Mouse (Mus musculus): ENCODE results near the gene Prss56. TPM values are rescaled to one million over a fixed set of nuclear protein-coding genes. Genes with fewer than 3 reads are reported as not detected.

Gene Prss56
- total and polyA plus RNA-seq, 2 experiments from 2014 or later: not detected

GRCm38 (mm10) chr1:87226409-87227159, 43.5 kb downstream of the Prss56 start:
- Histone ChIP-seq H3K9me3 (ENCODE audit: low read length) (no peaks in the 10 kb centered on the region), H3K4me3 (ENCODE audit: low read depth, low read length) (no peak overlapping the region), H3K4me1 (ENCODE audit: insufficient read depth, low read length) (no peaks in the 10 kb centered on the region), H3K27ac (ENCODE audit: low read depth, low read length) (no peak overlapping the region), H3K36me3 (ENCODE audit: insufficient read depth, low read length) (peaks cover 73% of the 10 kb centered on the region), H3K4me2 (ENCODE audit: low read depth, low read length, poor library complexity, severe bottlenecking) (no peak overlapping the region), H3K9ac (replicated peaks; ENCODE audit: low read length, poor library complexity, severe bottlenecking) (no peak overlapping the region), H3K27me3 (ENCODE audit: insufficient read depth, low read length) (no peaks in the 10 kb centered on the region)
- 97% methylated on average over 1 of the region's 1 CpGs for WGBS
- TF ChIP-seq CTCF (IDR thresholded peaks at IDR 0.05): no peak
- ATAC-seq (ENCODE audit: low FRiP score) (no peak), DNase-seq (ENCODE audit: low spot score) (no peak)

GRCm38 (mm10) chr1:87227160-87227550, 44.0 kb downstream of the Prss56 start:
- no peak overlapping the region for H3K4me2 ChIP-seq (ENCODE audit: low read depth, low read length, poor library complexity, severe bottlenecking)
- H3K27me3 ChIP-seq (ENCODE audit: insufficient read depth, low read length): no peaks in the 10 kb centered on the region
- TF ChIP-seq CTCF (IDR thresholded peaks at IDR 0.05): no peak
- no peak overlapping the region for H3K9ac ChIP-seq (replicated peaks; ENCODE audit: low read length, poor library complexity, severe bottlenecking)
- peaks cover 71% of the 10 kb centered on the region for H3K36me3 ChIP-seq (ENCODE audit: insufficient read depth, low read length)
- no peak overlapping the region for H3K27ac ChIP-seq (ENCODE audit: low read depth, low read length)
- no peaks in the 10 kb centered on the region for H3K9me3 ChIP-seq (ENCODE audit: low read length)
- no peak for ATAC-seq (ENCODE audit: low FRiP score)
- DNase-seq (ENCODE audit: low spot score): peak; percentile 29
- no peak overlapping the region for H3K4me3 ChIP-seq (ENCODE audit: low read depth, low read length)
- no peaks in the 10 kb centered on the region for H3K4me1 ChIP-seq (ENCODE audit: insufficient read depth, low read length)
- 96% methylated on average over 3 of the region's 3 CpGs for WGBS

- H3K27me3 ChIP-seq (ENCODE audit: insufficient read depth, low read length): no peaks in the 10 kb centered on the region
- H3K36me3 ChIP-seq (ENCODE audit: insufficient read depth, low read length): peaks cover 72% of the 10 kb centered on the region
- no peaks in the 10 kb centered on the region for H3K4me1 ChIP-seq (ENCODE audit: insufficient read depth, low read length)
- TF ChIP-seq CTCF (IDR thresholded peaks at IDR 0.05): no peak
- no peak overlapping the region for H3K4me3 ChIP-seq (ENCODE audit: low read depth, low read length)
- no peak overlapping the region for H3K27ac ChIP-seq (ENCODE audit: low read depth, low read length)
- no peaks in the 10 kb centered on the region for H3K9me3 ChIP-seq (ENCODE audit: low read length)
- WGBS: 71% methylated on average over 5 of the region's 5 CpGs
- no peak overlapping the region for H3K9ac ChIP-seq (replicated peaks; ENCODE audit: low read length, poor library complexity, severe bottlenecking)
- no peak overlapping the region for H3K4me2 ChIP-seq (ENCODE audit: low read depth, low read length, poor library complexity, severe bottlenecking)
- DNase-seq (ENCODE audit: low spot score) (no peak), ATAC-seq (ENCODE audit: low FRiP score) (no peak)
These were observed 47.5 kb downstream of the Prss56 start for GRCm38 (mm10) chr1:87230606-87231005.

DNA sequence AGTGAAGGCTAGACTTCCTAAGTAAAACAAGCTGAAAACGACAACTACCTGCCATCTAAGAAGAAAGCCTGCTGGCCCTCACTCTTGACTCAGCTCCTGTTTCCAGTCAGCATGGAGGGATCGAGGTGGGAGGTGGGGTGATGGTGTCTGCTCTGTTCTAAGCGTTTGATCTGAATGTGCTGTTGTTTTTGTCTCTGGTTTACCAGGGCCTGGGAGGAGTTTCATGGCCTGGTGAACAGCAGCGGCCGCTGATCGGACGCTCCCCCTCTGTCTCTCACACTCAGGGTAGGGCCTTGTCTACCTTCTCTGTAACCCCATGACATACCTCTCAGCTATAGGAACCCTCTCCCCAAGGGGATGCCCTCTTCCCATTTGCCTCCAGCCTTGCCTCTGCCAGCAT, 49.1 kb downstream of the Prss56 start:
- Histone ChIP-seq H3K4me1 (ENCODE audit: insufficient read depth, low read length) (no peaks in the 10 kb centered on the region), H3K9ac (replicated peaks; ENCODE audit: low read length, poor library complexity, severe bottlenecking) (no peak overlapping the region), H3K36me3 (ENCODE audit: insufficient read depth, low read length) (peaks cover 71% of the 10 kb centered on the region), H3K4me3 (ENCODE audit: low read depth, low read length) (no peak overlapping the region), H3K27ac (ENCODE audit: low read depth, low read length) (no peak overlapping the region), H3K27me3 (ENCODE audit: insufficient read depth, low read length) (no peaks in the 10 kb centered on the region), H3K4me2 (ENCODE audit: low read depth, low read length, poor library complexity, severe bottlenecking) (no peak overlapping the region), H3K9me3 (ENCODE audit: low read length) (no peaks in the 10 kb centered on the region)
- ATAC-seq (ENCODE audit: low FRiP score) (no peak), DNase-seq (ENCODE audit: low spot score) (no peak)
- WGBS: 69% methylated on average over 7 of the region's 7 CpGs
- no peak for TF ChIP-seq CTCF (IDR thresholded peaks at IDR 0.05)

Other genes starting within 250 kb of the Prss56 start
- gene Alppl2, start 93.4 kb upstream of the Prss56 start, total RNA-seq (2014; rRNA removed): not detected in 2 replicates
- gene Alppl2, start 93.4 kb upstream of the Prss56 start, polyA plus RNA-seq (2015; fragmentation: Nextera tagmentation; extraction: Ambion mirVana): not detected in 2 replicates
- gene Alpi, start 81.7 kb upstream of the Prss56 start, total RNA-seq (2014; rRNA removed): 0.49 TPM in 1 of 2 replicates, not detected in the other
- not detected in 2 replicates for gene Alpi, start 81.7 kb upstream of the Prss56 start, polyA plus RNA-seq (2015; fragmentation: Nextera tagmentation; extraction: Ambion mirVana)
- 0.38 TPM in 1 of 2 replicates, not detected in the other for gene Akp3, start 58.3 kb upstream of the Prss56 start, total RNA-seq (2014; rRNA removed)
- not detected in 2 replicates for gene Akp3, start 58.3 kb upstream of the Prss56 start, polyA plus RNA-seq (2015; fragmentation: Nextera tagmentation; extraction: Ambion mirVana)
- gene Ecel1, start 26.8 kb upstream of the Prss56 start, total RNA-seq (2014; rRNA removed): 15.8 and 16.2 TPM in 2 replicates
- gene Ecel1, start 26.8 kb upstream of the Prss56 start, polyA plus RNA-seq (2015; fragmentation: Nextera tagmentation; extraction: Ambion mirVana): 16.7 and 18.9 TPM in 2 replicates
- not detected in 2 replicates for gene Chrnd, start 7.3 kb downstream of the Prss56 start, total RNA-seq (2014; rRNA removed)
- gene Chrnd, start 7.3 kb downstream of the Prss56 start, polyA plus RNA-seq (2015; fragmentation: Nextera tagmentation; extraction: Ambion mirVana): not detected in 2 replicates
- gene Chrng, start 21.3 kb downstream of the Prss56 start, total RNA-seq (2014; rRNA removed): 0.49 TPM in 1 of 2 replicates, not detected in the other
- not detected in 2 replicates for gene Chrng, start 21.3 kb downstream of the Prss56 start, polyA plus RNA-seq (2015; fragmentation: Nextera tagmentation; extraction: Ambion mirVana)
- 64.5 and 78.8 TPM in 2 replicates for gene Eif4e2, start 30.6 kb downstream of the Prss56 start, total RNA-seq (2014; rRNA removed)
- 91.0 and 92.7 TPM in 2 replicates for gene Eif4e2, start 30.6 kb downstream of the Prss56 start, polyA plus RNA-seq (2015; fragmentation: Nextera tagmentation; extraction: Ambion mirVana)
- gene Efhd1, start 81.0 kb downstream of the Prss56 start, total RNA-seq (2014; rRNA removed): 4.2 and 7.8 TPM in 2 replicates
- gene Efhd1, start 81.0 kb downstream of the Prss56 start, polyA plus RNA-seq (2015; fragmentation: Nextera tagmentation; extraction: Ambion mirVana): 1.7 and 2.6 TPM in 2 replicates
- 69.0 and 75.0 TPM in 2 replicates for gene Gigyf2, start 143.7 kb downstream of the Prss56 start, total RNA-seq (2014; rRNA removed)
- gene Gigyf2, start 143.7 kb downstream of the Prss56 start, polyA plus RNA-seq (2015; fragmentation: Nextera tagmentation; extraction: Ambion mirVana): 45.4 and 46.4 TPM in 2 replicates
- gene Kcnj13, start 211.4 kb downstream of the Prss56 start, total RNA-seq (2014; rRNA removed): 4.5 and 8.0 TPM in 2 replicates
- 10.2 and 10.8 TPM in 2 replicates for gene Kcnj13, start 211.4 kb downstream of the Prss56 start, polyA plus RNA-seq (2015; fragmentation: Nextera tagmentation; extraction: Ambion mirVana)

Data from midbrain, postnatal 0 days (tissue).